Mouse (Mus musculus): ENCODE results near the gene Vps37b. TPM values are rescaled to one million over a fixed set of nuclear protein-coding genes. Genes with fewer than 3 reads are reported as not detected.

The Vps37b gene
- polyA plus RNA-seq, 1 experiment from 2014 or later: 31.3 TPM

DNA sequence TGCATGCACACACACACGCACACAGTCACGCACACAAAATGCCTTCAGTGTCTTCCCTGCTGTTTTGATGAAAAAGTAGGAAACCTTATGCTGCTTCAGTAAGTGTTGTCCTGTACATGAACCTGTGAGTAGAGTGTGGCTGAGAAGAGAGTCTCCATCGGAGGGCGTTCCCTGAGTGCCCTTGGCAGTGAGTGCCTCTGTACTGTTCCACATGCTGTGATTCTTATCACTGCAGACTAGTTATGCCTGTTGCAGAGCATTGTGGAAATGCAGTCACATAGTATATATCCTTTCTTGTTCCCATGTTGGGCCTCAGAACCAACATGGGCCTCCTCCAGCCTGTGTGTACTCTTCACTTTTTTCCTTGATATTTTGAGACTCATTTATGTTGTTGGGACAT is 67.9 kb downstream of the Vps37b start:
- Histone ChIP-seq H3K9me3 (replicated peaks; ENCODE audit: control insufficient read depth, low read length) (no peaks in the 10 kb centered on the region), H3K4me2 (ENCODE audit: low read depth, low read length) (no peak overlapping the region), H3K27me3 (ENCODE audit: control insufficient read depth, insufficient read depth, low read length) (no peaks in the 10 kb centered on the region), H3K9ac (replicated peaks; ENCODE audit: low read length) (no peak overlapping the region), H3K4me3 (ENCODE audit: low read depth, low read length) (no peak overlapping the region), H3K27ac (replicated peaks; ENCODE audit: low read depth, low read length) (no peak overlapping the region), H3K36me3 (replicated peaks; ENCODE audit: control insufficient read depth, insufficient read depth, low read depth, low read length) (no peaks in the 10 kb centered on the region), H3K4me1 (ENCODE audit: control insufficient read depth, insufficient read depth, low read length) (no peaks in the 10 kb centered on the region)
- WGBS: 95% methylated on average over 4 of the region's 4 CpGs
- ATAC-seq (replicated peaks; ENCODE audit: insufficient number of reproducible peaks, low FRiP score, low TSS enrichment, low read depth): no peak
- no peak for DNase-seq (ENCODE audit: low spot score)

DNA sequence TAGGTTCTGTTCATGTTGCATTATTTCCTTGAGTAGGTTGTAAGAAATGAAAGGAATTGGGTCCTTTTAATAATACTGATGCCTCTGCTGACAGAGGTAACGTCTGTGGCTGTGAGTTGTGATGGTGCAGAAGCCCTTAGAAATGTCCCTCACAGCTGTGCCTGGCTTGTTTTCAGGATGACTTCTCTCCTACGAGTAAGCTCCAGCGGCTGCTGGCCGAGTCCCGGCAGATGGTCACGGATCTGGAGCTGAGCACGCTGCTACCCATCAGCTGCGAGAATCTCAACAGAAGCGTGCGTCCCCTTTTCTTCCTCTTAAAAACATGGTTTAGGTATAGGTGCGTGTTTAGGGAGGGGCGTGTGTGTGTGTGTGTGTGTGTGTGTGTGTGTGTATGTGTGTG is 71.0 kb downstream of the Vps37b start:
- no peaks in the 10 kb centered on the region for H3K27me3 ChIP-seq (ENCODE audit: control insufficient read depth, insufficient read depth, low read length)

DNA sequence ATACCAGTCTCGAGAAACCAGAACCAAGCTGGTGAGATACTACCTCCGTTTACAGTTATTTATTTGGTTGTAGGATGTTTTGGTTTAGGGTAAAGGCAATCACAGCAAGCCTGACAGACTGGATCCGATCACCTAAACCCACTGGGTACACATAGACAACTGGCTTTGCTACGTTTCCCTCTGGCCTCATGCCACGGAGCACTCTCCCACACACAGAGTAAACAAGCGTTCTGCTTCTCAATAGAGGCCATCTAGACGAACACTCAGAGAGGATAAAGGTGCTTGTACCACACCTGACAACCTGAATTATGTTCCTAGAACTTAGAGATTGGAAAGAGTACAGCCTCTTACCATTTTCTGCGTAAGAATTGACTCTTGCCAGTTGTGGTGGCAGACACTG is 71.9 kb downstream of the Vps37b start:
- Histone ChIP-seq H3K9ac (replicated peaks; ENCODE audit: low read length) (no peak overlapping the region), H3K4me3 (ENCODE audit: low read depth, low read length) (no peak overlapping the region), H3K27ac (replicated peaks; ENCODE audit: low read depth, low read length) (no peak overlapping the region), H3K27me3 (ENCODE audit: control insufficient read depth, insufficient read depth, low read length) (no peaks in the 10 kb centered on the region), H3K4me1 (ENCODE audit: control insufficient read depth, insufficient read depth, low read length) (no peaks in the 10 kb centered on the region), H3K9me3 (replicated peaks; ENCODE audit: control insufficient read depth, low read length) (no peaks in the 10 kb centered on the region), H3K36me3 (replicated peaks; ENCODE audit: control insufficient read depth, insufficient read depth, low read depth, low read length) (no peaks in the 10 kb centered on the region), H3K4me2 (ENCODE audit: low read depth, low read length) (no peak overlapping the region)
- DNase-seq (ENCODE audit: low spot score): no peak
- ATAC-seq (replicated peaks; ENCODE audit: insufficient number of reproducible peaks, low FRiP score, low TSS enrichment, low read depth): no peak
- 74% methylated on average over 8 of the region's 8 CpGs for WGBS

More for the DNA sequence above, 71.0 kb downstream of the Vps37b start:
- no peak overlapping the region for H3K27ac ChIP-seq (replicated peaks; ENCODE audit: low read depth, low read length)
- H3K4me1 ChIP-seq (ENCODE audit: control insufficient read depth, insufficient read depth, low read length): no peaks in the 10 kb centered on the region
- H3K9ac ChIP-seq (replicated peaks; ENCODE audit: low read length): no peak overlapping the region
- no peak overlapping the region for H3K4me2 ChIP-seq (ENCODE audit: low read depth, low read length)
- H3K4me3 ChIP-seq (ENCODE audit: low read depth, low read length): no peak overlapping the region
- H3K9me3 ChIP-seq (replicated peaks; ENCODE audit: control insufficient read depth, low read length): no peaks in the 10 kb centered on the region
- no peak for DNase-seq (ENCODE audit: low spot score)
- H3K36me3 ChIP-seq (replicated peaks; ENCODE audit: control insufficient read depth, insufficient read depth, low read depth, low read length): no peaks in the 10 kb centered on the region
- 87% methylated on average over 12 of the region's 12 CpGs for WGBS
- no peak for ATAC-seq (replicated peaks; ENCODE audit: insufficient number of reproducible peaks, low FRiP score, low TSS enrichment, low read depth)

GRCm38 (mm10) chr5:123959018-123959417 is 73.1 kb downstream of the Vps37b start:
- DNase-seq (ENCODE audit: low spot score): no peak
- ATAC-seq (replicated peaks; ENCODE audit: insufficient number of reproducible peaks, low FRiP score, low TSS enrichment, low read depth): no peak
- Histone ChIP-seq H3K27me3 (ENCODE audit: control insufficient read depth, insufficient read depth, low read length) (no peaks in the 10 kb centered on the region), H3K4me1 (ENCODE audit: control insufficient read depth, insufficient read depth, low read length) (no peaks in the 10 kb centered on the region), H3K9me3 (replicated peaks; ENCODE audit: control insufficient read depth, low read length) (no peaks in the 10 kb centered on the region), H3K27ac (replicated peaks; ENCODE audit: low read depth, low read length) (no peak overlapping the region), H3K36me3 (replicated peaks; ENCODE audit: control insufficient read depth, insufficient read depth, low read depth, low read length) (no peaks in the 10 kb centered on the region), H3K4me2 (ENCODE audit: low read depth, low read length) (no peak overlapping the region), H3K9ac (replicated peaks; ENCODE audit: low read length) (no peak overlapping the region), H3K4me3 (ENCODE audit: low read depth, low read length) (no peak overlapping the region)
- WGBS: 55% methylated on average over 3 of the region's 3 CpGs

GRCm38 (mm10) chr5:123957213-123957612 is 74.9 kb downstream of the Vps37b start:
- no peak for ATAC-seq (replicated peaks; ENCODE audit: insufficient number of reproducible peaks, low FRiP score, low TSS enrichment, low read depth)
- WGBS: 89% methylated on average over 8 of the region's 8 CpGs

More at GRCm38 (mm10) chr5:123957213-123957612, 74.9 kb downstream of the Vps37b start:
- DNase-seq (ENCODE audit: low spot score): no peak
- H3K9me3 ChIP-seq (replicated peaks; ENCODE audit: control insufficient read depth, low read length): no peaks in the 10 kb centered on the region
- H3K27ac ChIP-seq (replicated peaks; ENCODE audit: low read depth, low read length): no peak overlapping the region
- H3K4me2 ChIP-seq (ENCODE audit: low read depth, low read length): no peak overlapping the region
- no peaks in the 10 kb centered on the region for H3K36me3 ChIP-seq (replicated peaks; ENCODE audit: control insufficient read depth, insufficient read depth, low read depth, low read length)
- H3K4me3 ChIP-seq (ENCODE audit: low read depth, low read length): no peak overlapping the region
- H3K4me1 ChIP-seq (ENCODE audit: control insufficient read depth, insufficient read depth, low read length): no peaks in the 10 kb centered on the region
- H3K9ac ChIP-seq (replicated peaks; ENCODE audit: low read length): no peak overlapping the region
- H3K27me3 ChIP-seq (ENCODE audit: control insufficient read depth, insufficient read depth, low read length): no peaks in the 10 kb centered on the region

Small RNAs within 50 kb of the gene (microRNA-seq; reads per million reads assigned to microRNA genes)
- gene Mir7032 (ENCODE audit: borderline number of aligned reads): not detected

Other genes starting within 250 kb of the Vps37b start
- 0.14 TPM in 1 of 2 replicates, not detected in the other for gene Hcar2, start 166.8 kb downstream of the Vps37b start, polyA plus RNA-seq (2014; fragmentation: Nextera tagmentation; extraction: Ambion mirVana)
- 0.10 and 0.39 TPM in 2 replicates for gene Hcar1, start 152.2 kb downstream of the Vps37b start, polyA plus RNA-seq (2014; fragmentation: Nextera tagmentation; extraction: Ambion mirVana)
- 162 and 184 TPM in 2 replicates for gene Denr, start 125.1 kb downstream of the Vps37b start, polyA plus RNA-seq (2014; fragmentation: Nextera tagmentation; extraction: Ambion mirVana)
- 0.64 TPM in 1 of 2 replicates, not detected in the other for gene Gm43518, start 104.9 kb downstream of the Vps37b start, polyA plus RNA-seq (2014; fragmentation: Nextera tagmentation; extraction: Ambion mirVana)
- gene Ccdc62, start 101.6 kb downstream of the Vps37b start, polyA plus RNA-seq (2014; fragmentation: Nextera tagmentation; extraction: Ambion mirVana): 3.5 and 5.4 TPM in 2 replicates
- gene Hip1r, start 58.6 kb downstream of the Vps37b start, polyA plus RNA-seq (2014; fragmentation: Nextera tagmentation; extraction: Ambion mirVana): 3.0 and 5.0 TPM in 2 replicates
- gene Abcb9, start 63.5 kb upstream of the Vps37b start, polyA plus RNA-seq (2014; fragmentation: Nextera tagmentation; extraction: Ambion mirVana): 0.46 and 0.59 TPM in 2 replicates
- gene Ogfod2, start 80.0 kb upstream of the Vps37b start, polyA plus RNA-seq (2014; fragmentation: Nextera tagmentation; extraction: Ambion mirVana): 9.6 and 10.6 TPM in 2 replicates
- 81.3 and 97.4 TPM in 2 replicates for gene Arl6ip4, start 83.8 kb upstream of the Vps37b start, polyA plus RNA-seq (2014; fragmentation: Nextera tagmentation; extraction: Ambion mirVana)
- gene Pitpnm2, start 217.5 kb upstream of the Vps37b start, polyA plus RNA-seq (2014; fragmentation: Nextera tagmentation; extraction: Ambion mirVana): 3.4 and 3.5 TPM in 2 replicates